Mouse (Mus musculus): ENCODE measurements around the gene Arid4a. TPM values are rescaled to one million over a fixed set of nuclear protein-coding genes. Genes with fewer than 3 reads are reported as not detected.

Gene Arid4a
- polyA plus RNA-seq, 1 experiment from 2014 or later, result 43.8 TPM

DNA sequence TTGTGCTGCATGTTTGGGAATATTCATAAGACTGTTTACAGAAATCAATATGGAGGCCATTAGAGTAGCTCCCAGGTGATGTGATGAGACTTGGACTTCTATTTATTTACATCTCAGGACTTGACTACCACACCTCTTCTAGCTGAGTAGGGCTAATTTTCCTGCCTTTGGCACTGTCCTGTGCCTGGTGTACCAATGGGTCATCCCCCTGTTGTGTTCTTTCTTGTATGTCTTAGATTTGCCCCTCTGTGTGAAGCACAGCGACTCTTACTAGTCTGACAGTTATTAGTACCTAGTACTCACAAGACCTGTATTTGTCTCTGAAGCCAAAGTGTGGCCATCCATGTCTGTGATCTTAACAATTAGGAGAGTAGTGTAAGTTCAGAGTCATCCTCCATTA, 26.7 kb downstream of the Arid4a start:
- Histone ChIP-seq H3K4me2 (replicated peaks) (no peak overlapping the region), H3K4me3 (replicated peaks) (no peak overlapping the region), H3K4me1 (peaks cover 5% of the 10 kb centered on the region; the same call in 1 of the 2 replicates), H3K9ac (no peak overlapping the region), H3K27me3 (no peaks in the 10 kb centered on the region), H3K36me3 (peaks cover 66% of the 10 kb centered on the region), H3K27ac (replicated peaks) (no peak overlapping the region), H3K9me3 (replicated peaks) (no peaks in the 10 kb centered on the region)
- ATAC-seq (ENCODE audit: insufficient number of reproducible peaks, low FRiP score, low TSS enrichment, low read depth), result no peak
- 87% methylated on average over 1 of the region's 1 CpGs for WGBS

DNA sequence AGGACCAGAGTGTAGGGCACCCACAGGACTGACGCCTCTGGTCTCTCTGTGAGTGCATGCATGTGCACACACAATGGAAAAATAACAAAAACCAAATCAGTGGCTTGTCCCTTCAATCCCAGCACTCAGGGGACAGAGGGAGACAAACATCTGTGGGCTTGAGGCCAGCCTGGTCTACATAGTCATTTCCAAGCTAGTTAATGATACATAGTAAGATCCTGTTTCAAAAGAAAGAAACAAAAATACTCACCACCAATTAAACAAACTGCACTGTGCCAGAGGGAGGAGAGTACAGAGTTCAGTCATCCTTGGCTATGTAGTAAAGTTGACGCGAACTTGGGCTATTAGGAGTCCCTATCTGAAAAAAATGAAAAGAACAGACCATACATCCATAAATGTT, 27.8 kb downstream of the Arid4a start:
- H3K4me1 ChIP-seq, result peaks cover 14% of the 10 kb centered on the region
- WGBS, result 89% methylated on average over 3 of the region's 3 CpGs
- no peak overlapping the region for H3K27ac ChIP-seq (replicated peaks)
- no peak overlapping the region for H3K9ac ChIP-seq
- no peaks in the 10 kb centered on the region for H3K9me3 ChIP-seq (replicated peaks)
- H3K4me3 ChIP-seq (replicated peaks), result no peak overlapping the region
- no peaks in the 10 kb centered on the region for H3K27me3 ChIP-seq
- ATAC-seq (ENCODE audit: insufficient number of reproducible peaks, low FRiP score, low TSS enrichment, low read depth), result no peak
- H3K4me2 ChIP-seq (replicated peaks), result no peak overlapping the region
- H3K36me3 ChIP-seq, result peaks cover 58% of the 10 kb centered on the region

DNA sequence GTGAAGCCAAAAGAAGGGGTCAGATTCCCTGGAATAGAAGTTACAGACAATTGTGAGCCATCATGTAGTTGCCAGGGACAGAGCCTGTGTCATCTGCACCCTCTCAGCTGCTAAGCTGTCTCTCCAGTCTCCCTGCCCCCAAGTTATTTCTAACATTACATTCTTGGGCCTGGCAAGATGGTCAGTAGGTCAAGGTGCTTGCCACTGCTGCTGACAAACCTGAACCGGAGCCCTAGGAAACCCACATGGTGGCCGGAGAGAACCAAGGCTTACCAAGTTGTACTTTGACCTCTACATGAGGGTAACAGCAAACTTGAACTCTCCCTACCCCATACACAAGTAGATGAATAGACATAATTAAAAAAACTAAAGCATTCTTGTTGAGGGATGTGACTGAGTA, 28.7 kb downstream of the Arid4a start:
- H3K9ac ChIP-seq, result no peak overlapping the region
- H3K27me3 ChIP-seq, result no peaks in the 10 kb centered on the region
- H3K4me2 ChIP-seq (replicated peaks), result no peak overlapping the region
- no peak for ATAC-seq (ENCODE audit: insufficient number of reproducible peaks, low FRiP score, low TSS enrichment, low read depth)
- H3K9me3 ChIP-seq (replicated peaks), result no peaks in the 10 kb centered on the region
- H3K4me1 ChIP-seq, result peaks cover 14% of the 10 kb centered on the region
- 90% methylated on average over 2 of the region's 2 CpGs for WGBS
- H3K36me3 ChIP-seq, result peaks cover 50% of the 10 kb centered on the region
- no peak overlapping the region for H3K27ac ChIP-seq (replicated peaks)
- H3K4me3 ChIP-seq (replicated peaks), result no peak overlapping the region

DNA sequence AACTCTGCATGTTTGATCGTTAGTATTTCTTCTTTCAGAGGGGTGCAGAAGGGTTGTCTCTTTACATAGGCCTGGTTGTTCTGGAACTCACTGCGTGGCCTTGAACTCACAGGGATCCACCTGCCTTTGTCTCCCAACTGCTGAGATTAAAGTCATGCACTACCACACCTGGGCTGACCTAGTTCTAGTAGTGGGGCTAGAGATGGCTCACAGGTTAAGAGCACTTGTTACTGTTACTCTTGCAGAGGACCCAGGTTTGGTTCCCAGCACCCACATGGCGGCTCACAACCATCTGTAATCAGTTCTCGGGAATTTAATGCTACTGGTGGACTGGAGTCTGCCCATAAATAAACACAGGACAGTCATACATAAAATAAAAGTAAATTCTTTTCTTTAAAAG, 30.7 kb downstream of the Arid4a start:
- 97% methylated on average over 4 of the region's 4 CpGs for WGBS
- Histone ChIP-seq H3K9me3 (replicated peaks) (no peaks in the 10 kb centered on the region), H3K27me3 (no peaks in the 10 kb centered on the region), H3K4me2 (replicated peaks) (no peak overlapping the region), H3K4me3 (replicated peaks) (no peak overlapping the region), H3K27ac (replicated peaks) (no peak overlapping the region), H3K4me1 (peaks cover 14% of the 10 kb centered on the region), H3K36me3 (peaks cover 33% of the 10 kb centered on the region), H3K9ac (no peak overlapping the region)
- no peak for ATAC-seq (ENCODE audit: insufficient number of reproducible peaks, low FRiP score, low TSS enrichment, low read depth)

DNA sequence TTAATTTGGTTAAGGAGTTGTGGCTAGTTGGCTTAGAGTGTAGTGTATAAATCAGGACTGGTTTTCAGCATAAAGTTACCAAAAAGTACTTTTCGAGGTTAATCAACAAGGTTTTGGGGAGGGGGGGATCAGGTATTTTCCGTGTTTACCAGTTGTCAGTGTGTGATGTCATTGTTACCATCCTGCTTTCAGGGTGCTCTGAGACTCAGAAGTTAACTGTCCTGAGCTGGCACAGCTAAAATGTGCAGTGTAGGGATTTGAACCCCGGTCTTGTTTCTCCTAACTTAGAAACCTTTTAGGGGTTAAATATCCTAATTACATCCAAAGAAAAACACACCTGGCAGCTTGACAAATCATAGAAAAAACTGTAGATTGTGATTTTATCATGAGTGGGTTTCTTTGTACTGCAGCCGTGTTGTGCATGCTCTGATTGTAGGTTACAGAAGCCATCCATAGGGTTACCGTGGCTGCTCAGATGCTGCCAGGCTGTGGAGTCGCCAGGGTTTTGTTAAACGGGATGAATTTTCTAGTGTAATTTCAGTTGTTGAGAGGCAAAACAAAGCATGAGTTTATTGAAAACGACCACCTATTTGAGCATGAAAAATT, 31.8 kb downstream of the Arid4a start:
- WGBS, result 41% methylated on average over 8 of the region's 8 CpGs
- Histone ChIP-seq H3K4me2 (replicated peaks) (peak overlapping the region; percentile 45), H3K4me1 (peaks cover 14% of the 10 kb centered on the region), H3K4me3 (replicated peaks) (peak overlapping the region; percentile 31), H3K36me3 (peaks cover 22% of the 10 kb centered on the region), H3K27me3 (no peaks in the 10 kb centered on the region), H3K9ac (no peak overlapping the region; the same call in 1 of the 2 replicates), H3K9me3 (replicated peaks) (no peaks in the 10 kb centered on the region), H3K27ac (replicated peaks) (peak overlapping the region; percentile 80)
- ATAC-seq (ENCODE audit: insufficient number of reproducible peaks, low FRiP score, low TSS enrichment, low read depth), result no peak

DNA sequence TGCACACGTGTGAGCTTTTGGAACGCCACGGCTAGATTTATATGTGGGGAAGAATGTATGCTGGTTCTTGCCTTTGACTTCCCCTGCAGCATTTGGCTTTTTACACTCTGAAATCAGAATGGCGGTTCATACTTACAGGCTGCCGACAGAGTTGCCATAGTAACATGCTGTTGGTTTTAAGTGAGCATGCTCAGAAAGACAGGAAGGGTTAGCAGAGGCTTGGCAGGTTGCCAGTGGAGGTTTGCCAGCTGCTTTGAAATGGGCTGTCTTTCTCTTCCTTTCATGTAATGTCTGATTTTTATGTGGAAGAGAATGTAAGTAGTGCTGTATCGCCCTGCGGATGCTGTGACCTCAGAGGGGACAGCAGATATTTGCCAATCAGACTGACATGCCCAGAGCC, 32.3 kb downstream of the Arid4a start:
- Histone ChIP-seq H3K4me2 (replicated peaks) (peak overlapping the region; percentile 45), H3K4me1 (peaks cover 14% of the 10 kb centered on the region), H3K4me3 (replicated peaks) (peak overlapping the region; percentile 31), H3K9me3 (replicated peaks) (no peaks in the 10 kb centered on the region), H3K9ac (no peak overlapping the region; the same call in 1 of the 2 replicates), H3K27me3 (no peaks in the 10 kb centered on the region), H3K27ac (replicated peaks) (peak overlapping the region; percentile 80), H3K36me3 (peaks cover 20% of the 10 kb centered on the region)
- peak; percentile 88 for ATAC-seq (ENCODE audit: insufficient number of reproducible peaks, low FRiP score, low TSS enrichment, low read depth)
- WGBS, result 10% methylated on average over 7 of the region's 7 CpGs

DNA sequence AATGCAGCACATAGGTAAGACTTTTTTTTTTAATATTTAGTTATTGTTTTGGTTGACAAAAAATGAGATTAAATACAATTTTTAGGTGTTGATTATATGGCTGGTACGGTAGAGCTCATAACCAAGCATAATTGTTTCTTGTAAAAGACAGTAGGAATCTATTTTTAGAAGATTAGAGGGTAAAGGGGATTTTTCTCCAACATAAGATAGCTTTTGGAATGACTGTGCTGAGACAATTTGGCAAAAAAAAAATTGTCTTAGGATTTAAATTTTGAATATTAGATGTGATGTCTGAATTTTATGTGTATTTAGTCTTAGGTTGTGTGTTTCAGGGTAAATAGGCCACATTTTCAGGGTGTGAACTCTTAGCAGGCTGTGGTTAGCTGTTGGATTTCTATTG, 32.8 kb downstream of the Arid4a start:
- Histone ChIP-seq H3K36me3 (peaks cover 20% of the 10 kb centered on the region), H3K9me3 (replicated peaks) (no peaks in the 10 kb centered on the region), H3K4me2 (replicated peaks) (peak overlapping the region; percentile 45), H3K4me3 (replicated peaks) (peak overlapping the region; percentile 31), H3K27me3 (no peaks in the 10 kb centered on the region), H3K4me1 (peaks cover 14% of the 10 kb centered on the region), H3K9ac (no peak overlapping the region), H3K27ac (replicated peaks) (peak overlapping the region; percentile 80)
- WGBS, result 47% methylated on average over 1 of the region's 1 CpGs
- no peak for ATAC-seq (ENCODE audit: insufficient number of reproducible peaks, low FRiP score, low TSS enrichment, low read depth)

DNA sequence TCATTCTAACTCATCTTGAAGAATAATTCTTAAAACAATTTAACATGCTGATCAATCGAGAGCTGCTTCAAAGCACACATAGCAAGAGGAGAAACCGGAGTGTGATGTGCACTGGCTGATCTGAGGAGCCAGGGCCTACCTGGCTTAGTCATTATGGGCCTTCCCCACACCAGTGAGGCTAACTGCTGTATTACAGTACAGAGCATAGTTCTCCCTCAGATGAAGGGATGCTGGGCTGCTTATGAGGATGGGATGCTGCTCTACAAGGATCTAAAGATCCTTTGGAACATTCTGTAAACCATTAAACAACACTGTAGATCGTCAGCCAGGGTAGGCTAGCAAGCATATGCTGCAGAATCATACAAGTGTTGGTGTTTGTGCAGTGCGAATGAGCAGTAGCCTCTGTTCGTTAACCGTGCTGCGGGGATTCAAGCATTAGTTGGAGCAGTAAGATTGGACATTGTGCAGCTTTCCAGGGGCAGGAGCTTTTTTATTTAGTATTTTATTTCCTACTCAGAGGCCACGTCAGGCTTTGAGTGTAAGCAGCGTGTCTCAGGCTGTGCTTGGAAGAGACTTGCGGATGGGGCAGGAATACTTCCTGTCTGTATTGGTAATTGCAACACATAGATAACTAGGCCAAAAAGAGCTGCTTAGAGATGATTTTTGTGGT, 33.9 kb downstream of the Arid4a start:
- Histone ChIP-seq H3K36me3 (peaks cover 14% of the 10 kb centered on the region), H3K9ac (no peak overlapping the region), H3K27ac (replicated peaks) (no peak overlapping the region), H3K27me3 (no peaks in the 10 kb centered on the region), H3K9me3 (replicated peaks) (no peaks in the 10 kb centered on the region), H3K4me2 (replicated peaks) (no peak overlapping the region), H3K4me1 (peaks cover 14% of the 10 kb centered on the region), H3K4me3 (replicated peaks) (no peak overlapping the region)
- 85% methylated on average over 10 of the region's 10 CpGs for WGBS
- ATAC-seq (ENCODE audit: insufficient number of reproducible peaks, low FRiP score, low TSS enrichment, low read depth), result no peak

DNA sequence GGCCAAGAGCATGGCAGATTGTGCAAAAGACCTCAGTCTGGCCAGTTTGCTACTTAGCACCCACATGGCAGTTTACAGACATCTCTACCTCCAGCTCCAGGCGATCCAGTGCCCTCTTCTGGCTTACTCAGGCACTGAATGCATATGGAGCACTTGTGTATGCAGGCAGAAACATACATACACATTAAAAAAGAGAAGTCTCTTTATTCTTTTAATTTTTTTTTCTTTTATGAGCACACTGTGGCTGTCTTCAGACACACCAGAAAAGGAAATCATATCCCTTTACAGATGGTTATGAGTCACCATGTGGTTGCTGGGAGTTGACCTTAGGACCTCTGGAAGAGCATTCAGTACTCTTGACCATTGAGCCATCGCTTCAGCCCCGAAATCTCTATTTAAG, 35.3 kb downstream of the Arid4a start:
- no peak for ATAC-seq (ENCODE audit: insufficient number of reproducible peaks, low FRiP score, low TSS enrichment, low read depth)
- Histone ChIP-seq H3K27ac (replicated peaks) (no peak overlapping the region), H3K4me3 (replicated peaks) (no peak overlapping the region), H3K36me3 (peaks cover 13% of the 10 kb centered on the region), H3K4me1 (peaks cover 14% of the 10 kb centered on the region), H3K9me3 (replicated peaks) (no peaks in the 10 kb centered on the region), H3K9ac (no peak overlapping the region), H3K4me2 (replicated peaks) (no peak overlapping the region), H3K27me3 (no peaks in the 10 kb centered on the region)
- WGBS, result 74% methylated on average over 3 of the region's 3 CpGs

DNA sequence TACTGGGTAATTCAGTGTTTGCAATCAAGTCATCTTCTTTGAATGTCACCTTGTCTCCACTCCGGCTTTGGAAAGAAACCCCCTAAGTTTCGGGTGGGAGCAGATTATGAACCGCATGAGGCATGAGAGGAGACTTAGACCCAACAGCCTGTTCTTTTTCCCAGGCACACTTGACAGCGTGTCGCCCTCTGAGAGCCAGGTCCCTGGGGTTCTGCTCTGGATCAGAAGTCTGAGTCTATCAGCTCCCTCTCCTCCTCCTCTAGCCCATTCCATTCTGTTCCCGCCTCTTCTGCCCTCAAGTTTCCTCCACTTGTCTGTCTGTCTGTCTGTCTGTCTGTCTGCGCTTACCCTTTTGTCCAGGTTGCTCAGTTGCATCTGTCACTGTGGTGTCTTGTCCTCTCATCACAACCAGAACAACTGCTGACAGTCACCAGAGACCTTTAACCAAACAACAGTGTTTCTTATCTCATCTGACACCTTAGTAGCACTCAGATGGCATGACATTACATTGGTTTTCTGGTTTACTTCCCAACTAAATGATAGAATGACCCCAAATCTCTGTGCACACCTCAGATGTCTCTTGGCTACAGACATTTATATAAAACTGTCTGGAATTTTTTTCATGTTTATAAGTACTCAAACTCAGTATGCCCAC, 36.7 kb downstream of the Arid4a start:
- ATAC-seq (ENCODE audit: insufficient number of reproducible peaks, low FRiP score, low TSS enrichment, low read depth), result no peak
- H3K9ac ChIP-seq, result no peak overlapping the region
- peaks cover 3% of the 10 kb centered on the region; the same call in 1 of the 2 replicates for H3K36me3 ChIP-seq
- no peaks in the 10 kb centered on the region for H3K27me3 ChIP-seq
- no peak overlapping the region for H3K27ac ChIP-seq (replicated peaks)
- peaks cover 9% of the 10 kb centered on the region for H3K4me1 ChIP-seq
- no peak overlapping the region for H3K4me2 ChIP-seq (replicated peaks)
- no peak overlapping the region for H3K4me3 ChIP-seq (replicated peaks)
- no peaks in the 10 kb centered on the region for H3K9me3 ChIP-seq (replicated peaks)
- WGBS, result 93% methylated on average over 7 of the region's 7 CpGs

DNA sequence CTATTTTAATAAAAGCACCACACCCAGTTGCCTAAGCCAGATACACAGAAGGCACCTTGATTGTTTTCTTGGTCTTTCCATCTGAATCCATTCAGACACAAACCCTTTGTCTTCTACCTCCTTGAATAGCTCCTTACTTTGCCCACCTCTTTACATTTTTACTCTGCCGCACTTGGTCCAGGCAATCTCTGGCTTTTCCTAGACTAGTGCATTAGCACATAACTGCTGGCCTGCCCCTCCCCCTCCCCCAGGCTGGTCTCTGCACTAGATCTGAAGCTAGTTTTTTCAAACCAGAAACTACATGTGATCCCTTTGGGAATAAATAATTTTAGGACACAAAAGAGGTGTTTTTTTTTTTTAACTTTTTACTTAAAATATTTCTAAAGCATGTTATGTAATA, 37.2 kb downstream of the Arid4a start:
- Histone ChIP-seq H3K27me3 (no peaks in the 10 kb centered on the region), H3K4me2 (replicated peaks) (no peak overlapping the region), H3K4me3 (replicated peaks) (no peak overlapping the region), H3K4me1 (peaks cover 3% of the 10 kb centered on the region; the same call in 1 of the 2 replicates), H3K36me3 (peaks cover 3% of the 10 kb centered on the region; the same call in 1 of the 2 replicates), H3K27ac (replicated peaks) (no peak overlapping the region), H3K9ac (no peak overlapping the region), H3K9me3 (replicated peaks) (no peaks in the 10 kb centered on the region)
- no peak for ATAC-seq (ENCODE audit: insufficient number of reproducible peaks, low FRiP score, low TSS enrichment, low read depth)
- WGBS, result 82% methylated on average over 1 of the region's 1 CpGs
